Mouse (Mus musculus): Measurements from ENCODE around the gene Ugt3a2.

DNA sequence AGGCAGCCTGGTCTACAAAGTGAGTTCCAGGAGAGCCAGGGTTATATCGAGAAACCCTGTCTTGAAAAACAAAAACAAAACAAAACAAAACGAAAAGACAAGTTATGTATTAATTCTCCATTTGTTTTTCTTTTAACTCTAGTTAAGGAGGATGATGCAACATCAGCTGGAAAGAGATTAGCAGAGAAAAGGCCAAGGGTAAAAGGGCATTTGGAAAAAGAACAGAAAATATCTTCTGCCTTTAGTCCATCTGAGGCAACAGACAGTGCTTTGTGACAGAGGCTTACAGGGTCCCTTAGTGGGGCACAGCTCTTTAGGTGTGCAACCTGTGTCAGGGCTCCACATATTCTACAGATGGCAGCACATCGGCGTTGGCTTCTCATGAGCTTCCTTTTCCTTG is at the start of gene Ugt3a2:
- no peak for TF ChIP-seq CTCF (IDR thresholded peaks at IDR 0.05 in 2 of 3, conservative IDR thresholded peaks at IDR 0.05 in 1 of 3; ENCODE audit: control insufficient read depth in 1 of 3, insufficient read depth in 1 of 3, low read depth in 2 of 3, low read length in 3 of 3, poor library complexity in 1 of 3, severe bottlenecking in 1 of 3)
- no peak for TF ChIP-seq ZMIZ1 (IDR thresholded peaks at IDR 0.05; ENCODE audit: low read depth, low read length)
- TF ChIP-seq RCOR1 (IDR thresholded peaks at IDR 0.05; ENCODE audit: low read depth, low read length) = no peak
- TF ChIP-seq POLR2A (IDR thresholded peaks at IDR 0.05; ENCODE audit: control insufficient read depth in 1 of 2, insufficient read depth in 1 of 2, low read depth in 1 of 2, low read length in 2 of 2, poor library complexity in 1 of 2) = no peak
- TF ChIP-seq NRF1 (IDR thresholded peaks at IDR 0.05; ENCODE audit: insufficient read depth, low read depth, low read length, poor library complexity, severe bottlenecking) = no peak
- TF ChIP-seq MAX (IDR thresholded peaks at IDR 0.05; ENCODE audit: low read length) = no peak
- no peak for TF ChIP-seq GABPA (IDR thresholded peaks at IDR 0.05; ENCODE audit: low read depth, low read length)
